Mouse (Mus musculus): ENCODE measurements around the gene Txnrd2. TPM values are rescaled to one million over a fixed set of nuclear protein-coding genes. Genes with fewer than 3 reads are reported as not detected.

Txnrd2 gene
- polyA plus RNA-seq, 1 experiment = 4.3 TPM

GRCm38 (mm10) chr16:18425475-18426214 lies 539 bp upstream of the Txnrd2 start:
- H3K4me3 ChIP-seq (ENCODE audit: control insufficient read depth, low read depth, low read length) = peak overlapping the region; percentile 92
- H3K4me1 ChIP-seq (ENCODE audit: control insufficient read depth, insufficient read depth, low read length) = peaks cover 13% of the 10 kb centered on the region
- TF ChIP-seq CTCF (IDR thresholded peaks at IDR 0.05; ENCODE audit: control insufficient read depth, insufficient read depth, insufficient replicate concordance, low read depth, low read length) = no peak
- TF ChIP-seq POLR2A (IDR thresholded peaks at IDR 0.05; ENCODE audit: control insufficient read depth, low read depth, low read length) = no peak
- peak overlapping the region; percentile 79 for H3K27ac ChIP-seq (ENCODE audit: control insufficient read depth, insufficient read depth, low read depth, low read length)
- H3K27me3 ChIP-seq (ENCODE audit: control insufficient read depth, insufficient read depth, low read length) = no peaks in the 10 kb centered on the region
- no peaks in the 10 kb centered on the region for H3K36me3 ChIP-seq (ENCODE audit: control insufficient read depth, insufficient read depth, low read length)

- no peak for TF ChIP-seq POLR2A (IDR thresholded peaks at IDR 0.05; ENCODE audit: control insufficient read depth, low read depth, low read length)
- no peak for TF ChIP-seq CTCF (IDR thresholded peaks at IDR 0.05; ENCODE audit: control insufficient read depth, insufficient read depth, insufficient replicate concordance, low read depth, low read length)
- no peaks in the 10 kb centered on the region for H3K36me3 ChIP-seq (ENCODE audit: control insufficient read depth, insufficient read depth, low read length)
- peaks cover 13% of the 10 kb centered on the region for H3K4me1 ChIP-seq (ENCODE audit: control insufficient read depth, insufficient read depth, low read length)
- H3K27ac ChIP-seq (ENCODE audit: control insufficient read depth, insufficient read depth, low read depth, low read length) = peak within 1 kb of the TSS; percentile 79
- no peaks in the 10 kb centered on the region for H3K27me3 ChIP-seq (ENCODE audit: control insufficient read depth, insufficient read depth, low read length)
- peak within 1 kb of the TSS; percentile 92 for H3K4me3 ChIP-seq (ENCODE audit: control insufficient read depth, low read depth, low read length)
Observed at GRCm38 (mm10) chr16:18426802-18427280, 657 bp downstream of the Txnrd2 start, which contains the start of gene Comt. Gene Comt, minus strand, starts transcription at chr16:18426852.

GRCm38 (mm10) chr16:18428011-18428515 lies 1.9 kb downstream of the Txnrd2 start:
- TF ChIP-seq CTCF (IDR thresholded peaks at IDR 0.05; ENCODE audit: control insufficient read depth, insufficient read depth, insufficient replicate concordance, low read depth, low read length) (no peak), POLR2A (IDR thresholded peaks at IDR 0.05; ENCODE audit: control insufficient read depth, low read depth, low read length) (no peak)
- H3K4me1 ChIP-seq (ENCODE audit: control insufficient read depth, insufficient read depth, low read length) = peaks cover 13% of the 10 kb centered on the region
- no peaks in the 10 kb centered on the region for H3K36me3 ChIP-seq (ENCODE audit: control insufficient read depth, insufficient read depth, low read length)
- no peak overlapping the region for H3K27ac ChIP-seq (ENCODE audit: control insufficient read depth, insufficient read depth, low read depth, low read length)
- no peaks in the 10 kb centered on the region for H3K27me3 ChIP-seq (ENCODE audit: control insufficient read depth, insufficient read depth, low read length)
- H3K4me3 ChIP-seq (ENCODE audit: control insufficient read depth, low read depth, low read length) = no peak overlapping the region

- no peak overlapping the region for H3K27ac ChIP-seq (ENCODE audit: control insufficient read depth, insufficient read depth, low read depth, low read length)
Observed at GRCm38 (mm10) chr16:18428516-18429042, 2.4 kb downstream of the Txnrd2 start.

GRCm38 (mm10) chr16:18429641-18430040 lies 3.5 kb downstream of the Txnrd2 start:
- no peak overlapping the region for H3K27ac ChIP-seq (ENCODE audit: control insufficient read depth, insufficient read depth, low read depth, low read length)
- no peaks in the 10 kb centered on the region for H3K27me3 ChIP-seq (ENCODE audit: control insufficient read depth, insufficient read depth, low read length)
- H3K36me3 ChIP-seq (ENCODE audit: control insufficient read depth, insufficient read depth, low read length) = no peaks in the 10 kb centered on the region
- peaks cover 13% of the 10 kb centered on the region for H3K4me1 ChIP-seq (ENCODE audit: control insufficient read depth, insufficient read depth, low read length)
- no peak for TF ChIP-seq POLR2A (IDR thresholded peaks at IDR 0.05; ENCODE audit: control insufficient read depth, low read depth, low read length)
- TF ChIP-seq CTCF (IDR thresholded peaks at IDR 0.05; ENCODE audit: control insufficient read depth, insufficient read depth, insufficient replicate concordance, low read depth, low read length) = no peak
- no peak overlapping the region for H3K4me3 ChIP-seq (ENCODE audit: control insufficient read depth, low read depth, low read length)

More at GRCm38 (mm10) chr16:18428516-18429042, 2.4 kb downstream of the Txnrd2 start:
- TF ChIP-seq POLR2A (IDR thresholded peaks at IDR 0.05; ENCODE audit: control insufficient read depth, low read depth, low read length) (no peak), CTCF (IDR thresholded peaks at IDR 0.05; ENCODE audit: control insufficient read depth, insufficient read depth, insufficient replicate concordance, low read depth, low read length) (no peak)
- Histone ChIP-seq H3K4me1 (ENCODE audit: control insufficient read depth, insufficient read depth, low read length) (peaks cover 13% of the 10 kb centered on the region), H3K27me3 (ENCODE audit: control insufficient read depth, insufficient read depth, low read length) (no peaks in the 10 kb centered on the region), H3K36me3 (ENCODE audit: control insufficient read depth, insufficient read depth, low read length) (no peaks in the 10 kb centered on the region), H3K4me3 (ENCODE audit: control insufficient read depth, low read depth, low read length) (no peak overlapping the region)

GRCm38 (mm10) chr16:18430641-18431212 lies 4.5 kb downstream of the Txnrd2 start:
- TF ChIP-seq CTCF (IDR thresholded peaks at IDR 0.05; ENCODE audit: control insufficient read depth, insufficient read depth, insufficient replicate concordance, low read depth, low read length) = no peak
- TF ChIP-seq POLR2A (IDR thresholded peaks at IDR 0.05; ENCODE audit: control insufficient read depth, low read depth, low read length) = no peak
- H3K36me3 ChIP-seq (ENCODE audit: control insufficient read depth, insufficient read depth, low read length) = no peaks in the 10 kb centered on the region

GRCm38 (mm10) chr16:18433341-18433920 lies 7.2 kb downstream of the Txnrd2 start:
- Histone ChIP-seq H3K4me1 (ENCODE audit: control insufficient read depth, insufficient read depth, low read length) (peaks cover 2% of the 10 kb centered on the region; the same call in 1 of the 2 replicates), H3K27me3 (ENCODE audit: control insufficient read depth, insufficient read depth, low read length) (no peaks in the 10 kb centered on the region), H3K27ac (ENCODE audit: control insufficient read depth, insufficient read depth, low read depth, low read length) (no peak overlapping the region), H3K36me3 (ENCODE audit: control insufficient read depth, insufficient read depth, low read length) (no peaks in the 10 kb centered on the region), H3K4me3 (ENCODE audit: control insufficient read depth, low read depth, low read length) (no peak overlapping the region)
- no peak for TF ChIP-seq CTCF (IDR thresholded peaks at IDR 0.05; ENCODE audit: control insufficient read depth, insufficient read depth, insufficient replicate concordance, low read depth, low read length)
- TF ChIP-seq POLR2A (IDR thresholded peaks at IDR 0.05; ENCODE audit: control insufficient read depth, low read depth, low read length) = no peak

More at GRCm38 (mm10) chr16:18430641-18431212, 4.5 kb downstream of the Txnrd2 start:
- no peak overlapping the region for H3K4me3 ChIP-seq (ENCODE audit: control insufficient read depth, low read depth, low read length)
- no peak overlapping the region for H3K27ac ChIP-seq (ENCODE audit: control insufficient read depth, insufficient read depth, low read depth, low read length)
- H3K27me3 ChIP-seq (ENCODE audit: control insufficient read depth, insufficient read depth, low read length) = no peaks in the 10 kb centered on the region
- peaks cover 8% of the 10 kb centered on the region for H3K4me1 ChIP-seq (ENCODE audit: control insufficient read depth, insufficient read depth, low read length)

Measured in testis, adult 2 months (tissue).